Comparison of ENCODE assay signal across 19 mouse cellular contexts in genomic region chr4:136937344-136937743, GRCm38 (mm10). TPM values are rescaled to one million over a fixed set of nuclear protein-coding genes. Genes with fewer than 3 reads are reported as not detected.
"Had no signal": no experiment of that assay in that cellular context is flagged by ENCODE, and none has a peak within 500 bp of the region (broad histone marks: within the 10 kb centered on the region; RNA-seq: fewer than 3 reads in every experiment).

No protein-coding gene starts in this region.

- H3K4me3 ChIP-seq: kidney, embryonic 15.5 days; limb, embryonic 13.5 days; midbrain, embryonic 10.5 days; midbrain, embryonic 15.5 days; neural tube, embryonic 12.5 days; stomach, embryonic 15.5 days had no signal

- ATAC-seq: lung, postnatal 0 days; midbrain, embryonic 15.5 days had no signal

- H3K4me2 ChIP-seq: kidney, embryonic 15.5 days; limb, embryonic 13.5 days; midbrain, embryonic 15.5 days; neural tube, embryonic 12.5 days; stomach, embryonic 15.5 days had no signal

- H3K4me1 ChIP-seq: kidney, embryonic 15.5 days had no signal

- DNase-seq: kidney, postnatal 14 days; left cerebral cortex, postnatal 4 days; lung, adult 2 months; lung, postnatal 36 days; retina, postnatal 1 day; right cerebral cortex, postnatal 4 days; thymus, postnatal 36 days had no signal

- H3K27ac ChIP-seq: kidney, embryonic 15.5 days; limb, embryonic 13.5 days; liver, embryonic 14.5 days; midbrain, embryonic 10.5 days; midbrain, embryonic 15.5 days; neural tube, embryonic 12.5 days; stomach, embryonic 15.5 days had no signal

- H3K9me3 ChIP-seq: kidney, embryonic 15.5 days; limb, embryonic 13.5 days; midbrain, embryonic 10.5 days; midbrain, embryonic 15.5 days; neural tube, embryonic 12.5 days; stomach, embryonic 15.5 days had no signal

- H3K9ac ChIP-seq: kidney, embryonic 15.5 days; limb, embryonic 13.5 days; liver, embryonic 14.5 days; midbrain, embryonic 15.5 days; neural tube, embryonic 12.5 days; stomach, embryonic 15.5 days had no signal

- H3K36me3 ChIP-seq: kidney, embryonic 15.5 days; limb, embryonic 13.5 days; midbrain, embryonic 10.5 days; neural tube, embryonic 12.5 days; stomach, embryonic 15.5 days had no signal

RNA-seq across cellular contexts. Expression of gene Epha8, which starts 19.3 kb away (rescaled TPM):
- total RNA-seq: liver, adult 2 months; megakaryocyte, adult 5-6 weeks; monocyte, adult 5-6 weeks; neutrophil, adult 5-6 weeks had no signal
- polyA plus RNA-seq: liver, adult 2 months had no signal

RNA-seq across cellular contexts. Expression of gene C1qa, which starts 38.7 kb away (rescaled TPM):
- total RNA-seq: monocyte, adult 5-6 weeks; neutrophil, adult 5-6 weeks had no signal

RNA-seq across cellular contexts. Expression of gene C1qc, which starts 44.5 kb away (rescaled TPM):
- total RNA-seq: monocyte, adult 5-6 weeks; neutrophil, adult 5-6 weeks had no signal

RNA-seq across cellular contexts. Expression of gene C1qb, which starts 51.4 kb away (rescaled TPM):
- total RNA-seq: monocyte, adult 5-6 weeks; neutrophil, adult 5-6 weeks had no signal
